Mouse (Mus musculus): Measurements from ENCODE around the gene Mdga2.

DNA sequence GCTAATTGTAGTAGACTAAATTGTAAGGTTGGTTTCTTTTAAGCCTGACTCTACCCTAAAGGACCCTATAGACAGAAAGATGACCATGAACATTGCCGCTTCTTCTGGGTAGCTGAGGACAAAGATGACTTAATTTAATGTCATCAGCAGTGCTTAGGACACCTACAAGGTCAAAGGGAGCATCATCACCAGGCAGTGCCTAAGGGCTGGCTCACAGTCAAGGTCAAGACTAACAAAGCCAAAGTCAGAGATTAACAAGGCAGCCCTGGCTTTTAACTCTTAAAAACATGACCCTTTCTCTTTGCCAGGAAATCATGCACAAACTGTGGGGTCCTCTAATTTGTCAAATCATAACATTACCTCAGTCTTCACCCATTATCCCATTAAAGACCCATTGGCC lies 657.0 kb downstream of the Mdga2 start:
- no peak for TF ChIP-seq GATA1 (IDR thresholded peaks at IDR 0.05; ENCODE audit: borderline replicate concordance, low read length)
- TF ChIP-seq FLI1 (IDR thresholded peaks at IDR 0.05; ENCODE audit: low read length) = no peak

Data from megakaryocyte, embryonic 14.5 days (primary cell).